Mouse (Mus musculus): ENCODE data around the gene Agrp.
"Not testable (repeated sequence)": the region's sequence is repeated elsewhere in the genome, so short reads cannot be mapped to it uniquely, and the experiment has no call there.

The Agrp gene

GRCm38 (mm10) chr8:105622421-105622920, 14.7 kb downstream of the Agrp start:
- DNase-seq (ENCODE audit: low read depth, low spot score): peak; percentile 84

- no peak for DNase-seq (ENCODE audit: low read depth, low spot score)
Observed at GRCm38 (mm10) chr8:105621841-105622240, 15.4 kb downstream of the Agrp start.

GRCm38 (mm10) chr8:105620946-105621720, 16.1 kb downstream of the Agrp start:
- no peak for DNase-seq (ENCODE audit: low read depth, low spot score)

- no peak for DNase-seq (ENCODE audit: low read depth, low spot score)
Observed at GRCm38 (mm10) chr8:105620211-105620610, 17.0 kb downstream of the Agrp start.

GRCm38 (mm10) chr8:105618892-105619591, 18.2 kb downstream of the Agrp start:
- DNase-seq (ENCODE audit: low read depth, low spot score): no peak

- DNase-seq (ENCODE audit: low read depth, low spot score): no peak
Observed at GRCm38 (mm10) chr8:105618279-105618634, 18.9 kb downstream of the Agrp start.

GRCm38 (mm10) chr8:105617451-105618278, 19.5 kb downstream of the Agrp start:
- DNase-seq (ENCODE audit: low read depth, low spot score): no peak

GRCm38 (mm10) chr8:105615942-105616341, 21.3 kb downstream of the Agrp start:
- peak; percentile 62 for DNase-seq (ENCODE audit: low read depth, low spot score)

GRCm38 (mm10) chr8:105613830-105614511, 23.2 kb downstream of the Agrp start:
- DNase-seq (ENCODE audit: low read depth, low spot score): no peak

GRCm38 (mm10) chr8:105613037-105613436, 24.2 kb downstream of the Agrp start:
- DNase-seq (ENCODE audit: low read depth, low spot score): no peak

GRCm38 (mm10) chr8:105611836-105612235, 25.4 kb downstream of the Agrp start:
- DNase-seq (ENCODE audit: low read depth, low spot score): peak; percentile 50

- no peak for DNase-seq (ENCODE audit: low read depth, low spot score)
Observed at GRCm38 (mm10) chr8:105609771-105610170, 27.4 kb downstream of the Agrp start.

- no peak for DNase-seq (ENCODE audit: low read depth, low spot score)
Observed at GRCm38 (mm10) chr8:105609355-105609754, 27.8 kb downstream of the Agrp start.

- DNase-seq (ENCODE audit: low read depth, low spot score): no peak
Observed at GRCm38 (mm10) chr8:105607684-105608083, 29.5 kb downstream of the Agrp start.

- DNase-seq (ENCODE audit: low read depth, low spot score): no peak
Observed at GRCm38 (mm10) chr8:105607062-105607461, 30.1 kb downstream of the Agrp start.

- peak; percentile 73 for DNase-seq (ENCODE audit: low read depth, low spot score)
Observed at GRCm38 (mm10) chr8:105606189-105607023, 30.8 kb downstream of the Agrp start.

GRCm38 (mm10) chr8:105605491-105606188, 31.6 kb downstream of the Agrp start:
- DNase-seq (ENCODE audit: low read depth, low spot score): no peak

GRCm38 (mm10) chr8:105604804-105605381, 32.3 kb downstream of the Agrp start, which contains the start of gene Ripor1:
Gene Ripor1 (plus strand): TSS chr8:105605255.
- DNase-seq (ENCODE audit: low read depth, low spot score): no peak

- DNase-seq (ENCODE audit: low read depth, low spot score): not testable (repeated sequence)
Observed at GRCm38 (mm10) chr8:105602540-105602939, 34.7 kb downstream of the Agrp start.

Measured in telencephalon, adult 2 months (tissue).